Mouse (Mus musculus): ENCODE measurements around the gene Podn. TPM values are rescaled to one million over a fixed set of nuclear protein-coding genes. Genes with fewer than 3 reads are reported as not detected.
"Not testable (repeated sequence)": the region's sequence is repeated elsewhere in the genome, so short reads cannot be mapped to it uniquely, and the experiment has no call there.

The Podn gene
- polyA plus RNA-seq, 1 experiment from 2014 or later, result 0.42 TPM

- H3K27ac ChIP-seq (replicated peaks in 1 of 2; ENCODE audit: control insufficient read depth in 1 of 2, insufficient read depth in 1 of 2, low read depth in 2 of 2, low read length in 2 of 2); H3K9ac ChIP-seq (ENCODE audit: low read length); ATAC-seq (ENCODE audit: insufficient number of reproducible peaks, insufficient read depth, low FRiP score, low read depth); H3K4me2 ChIP-seq (ENCODE audit: low read length); H3K4me3 ChIP-seq (ENCODE audit: control insufficient read depth in 1 of 2, insufficient read depth in 1 of 2, low read depth in 1 of 2, low read length in 2 of 2); H3K36me3 ChIP-seq (ENCODE audit: control insufficient read depth, insufficient read depth, low read length); H3K27me3 ChIP-seq (ENCODE audit: control insufficient read depth, insufficient read depth, low read length); H3K9me3 ChIP-seq (ENCODE audit: control insufficient read depth, low read length); H3K4me1 ChIP-seq (ENCODE audit: control insufficient read depth in 2 of 2, insufficient read depth in 2 of 2, low read length in 2 of 2): not testable (repeated sequence)
- 81% methylated on average over 15 of the region's 15 CpGs for WGBS
Observed at GRCm38 (mm10) chr4:108079191-108079590, 17.1 kb downstream of the Podn start.

DNA sequence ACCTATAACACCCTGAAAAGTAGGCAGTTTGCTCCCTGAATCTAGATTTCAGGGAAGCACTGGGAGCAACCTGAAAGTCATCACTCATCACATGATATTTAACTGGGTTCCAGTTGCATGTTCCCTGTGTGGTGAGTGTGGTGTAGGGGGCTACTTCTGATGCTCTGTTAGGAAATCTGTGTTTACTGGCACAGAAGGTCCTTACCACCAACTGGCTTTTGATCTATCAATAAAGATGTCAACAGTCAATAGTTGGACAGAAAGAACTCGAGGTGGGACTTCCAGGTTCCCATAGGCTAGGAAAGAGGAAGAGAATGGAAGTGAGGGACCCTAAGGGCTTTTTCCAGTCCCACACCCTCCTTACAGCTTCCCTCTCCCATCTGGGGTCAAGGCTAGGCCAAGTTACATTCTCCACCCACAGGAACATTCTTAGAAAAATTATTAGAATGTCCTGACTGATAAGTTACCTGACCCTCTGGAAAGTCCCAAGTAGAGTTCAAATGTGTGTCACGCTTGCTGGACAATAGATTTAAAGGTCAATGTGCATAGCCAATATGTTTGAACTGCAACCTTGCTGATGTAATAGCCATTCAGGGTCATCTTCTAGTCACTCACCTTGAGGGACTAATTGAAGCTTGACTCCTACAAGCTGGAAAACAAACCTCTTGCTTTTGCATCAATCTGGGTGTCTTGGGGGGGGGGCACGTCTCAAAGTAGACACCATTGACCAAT is 18.9 kb downstream of the Podn start:
- Histone ChIP-seq H3K27ac (replicated peaks in 1 of 2; ENCODE audit: control insufficient read depth in 1 of 2, insufficient read depth in 1 of 2, low read depth in 2 of 2, low read length in 2 of 2) (no peak overlapping the region), H3K4me2 (ENCODE audit: low read length) (no peak overlapping the region), H3K4me1 (ENCODE audit: control insufficient read depth in 2 of 2, insufficient read depth in 2 of 2, low read length in 2 of 2) (no peaks in the 10 kb centered on the region), H3K4me3 (ENCODE audit: control insufficient read depth in 1 of 2, insufficient read depth in 1 of 2, low read depth in 1 of 2, low read length in 2 of 2) (no peak overlapping the region), H3K9me3 (ENCODE audit: control insufficient read depth, low read length) (no peaks in the 10 kb centered on the region), H3K9ac (ENCODE audit: low read length) (no peak overlapping the region), H3K36me3 (ENCODE audit: control insufficient read depth, insufficient read depth, low read length) (no peaks in the 10 kb centered on the region), H3K27me3 (ENCODE audit: control insufficient read depth, insufficient read depth, low read length) (no peaks in the 10 kb centered on the region)
- no peak for ATAC-seq (ENCODE audit: insufficient number of reproducible peaks, insufficient read depth, low FRiP score, low read depth)
- 71% methylated on average over 3 of the region's 3 CpGs for WGBS

GRCm38 (mm10) chr4:108074204-108074823 is 21.9 kb downstream of the Podn start:
- Histone ChIP-seq H3K27me3 (ENCODE audit: control insufficient read depth, insufficient read depth, low read length) (no peaks in the 10 kb centered on the region), H3K9ac (ENCODE audit: low read length) (no peak overlapping the region), H3K4me3 (ENCODE audit: control insufficient read depth in 1 of 2, insufficient read depth in 1 of 2, low read depth in 1 of 2, low read length in 2 of 2) (no peak overlapping the region), H3K36me3 (ENCODE audit: control insufficient read depth, insufficient read depth, low read length) (no peaks in the 10 kb centered on the region; the same call in 1 of the 2 replicates), H3K27ac (replicated peaks in 1 of 2; ENCODE audit: control insufficient read depth in 1 of 2, insufficient read depth in 1 of 2, low read depth in 2 of 2, low read length in 2 of 2) (no peak overlapping the region), H3K4me2 (ENCODE audit: low read length) (no peak overlapping the region), H3K4me1 (ENCODE audit: control insufficient read depth in 2 of 2, insufficient read depth in 2 of 2, low read length in 2 of 2) (peaks cover 0 to 6% of the 10 kb centered on the region in 2 experiments; a peak in 1 of 4 replicates), H3K9me3 (ENCODE audit: control insufficient read depth, low read length) (no peaks in the 10 kb centered on the region)
- 93% methylated on average over 3 of the region's 3 CpGs for WGBS
- ATAC-seq (ENCODE audit: insufficient number of reproducible peaks, insufficient read depth, low FRiP score, low read depth), result no peak

DNA sequence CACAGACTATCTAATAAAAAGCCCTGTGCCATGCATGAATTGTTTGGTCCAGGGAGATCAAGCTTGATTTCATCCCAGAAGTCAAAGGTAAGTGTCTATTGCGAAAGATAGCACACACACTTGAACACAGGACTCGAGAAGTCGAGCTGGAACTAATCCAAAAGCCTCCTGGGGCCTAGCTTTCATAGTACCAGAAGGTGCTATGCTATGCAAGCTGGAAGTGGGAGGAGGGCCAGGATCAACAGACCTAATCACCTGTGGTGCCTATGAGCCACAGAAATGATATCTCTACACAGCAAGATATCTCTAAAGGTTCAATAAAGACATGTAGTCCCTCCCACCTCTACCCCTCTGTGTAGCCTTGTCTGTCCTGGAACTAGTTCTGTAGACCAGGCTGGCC is 24.2 kb downstream of the Podn start:
- Histone ChIP-seq H3K27ac (replicated peaks in 1 of 2; ENCODE audit: control insufficient read depth in 1 of 2, insufficient read depth in 1 of 2, low read depth in 2 of 2, low read length in 2 of 2) (no peak overlapping the region), H3K9me3 (ENCODE audit: control insufficient read depth, low read length) (no peaks in the 10 kb centered on the region), H3K9ac (ENCODE audit: low read length) (no peak overlapping the region), H3K27me3 (ENCODE audit: control insufficient read depth, insufficient read depth, low read length) (no peaks in the 10 kb centered on the region), H3K4me2 (ENCODE audit: low read length) (no peak overlapping the region), H3K4me3 (ENCODE audit: control insufficient read depth in 1 of 2, insufficient read depth in 1 of 2, low read depth in 1 of 2, low read length in 2 of 2) (no peak overlapping the region), H3K4me1 (ENCODE audit: control insufficient read depth in 2 of 2, insufficient read depth in 2 of 2, low read length in 2 of 2) (peaks cover 0 to 7% of the 10 kb centered on the region in 2 experiments; a peak in 1 of 4 replicates), H3K36me3 (ENCODE audit: control insufficient read depth, insufficient read depth, low read length) (peaks cover 15% of the 10 kb centered on the region)
- 89% methylated on average over 3 of the region's 3 CpGs for WGBS
- no peak for ATAC-seq (ENCODE audit: insufficient number of reproducible peaks, insufficient read depth, low FRiP score, low read depth)

DNA sequence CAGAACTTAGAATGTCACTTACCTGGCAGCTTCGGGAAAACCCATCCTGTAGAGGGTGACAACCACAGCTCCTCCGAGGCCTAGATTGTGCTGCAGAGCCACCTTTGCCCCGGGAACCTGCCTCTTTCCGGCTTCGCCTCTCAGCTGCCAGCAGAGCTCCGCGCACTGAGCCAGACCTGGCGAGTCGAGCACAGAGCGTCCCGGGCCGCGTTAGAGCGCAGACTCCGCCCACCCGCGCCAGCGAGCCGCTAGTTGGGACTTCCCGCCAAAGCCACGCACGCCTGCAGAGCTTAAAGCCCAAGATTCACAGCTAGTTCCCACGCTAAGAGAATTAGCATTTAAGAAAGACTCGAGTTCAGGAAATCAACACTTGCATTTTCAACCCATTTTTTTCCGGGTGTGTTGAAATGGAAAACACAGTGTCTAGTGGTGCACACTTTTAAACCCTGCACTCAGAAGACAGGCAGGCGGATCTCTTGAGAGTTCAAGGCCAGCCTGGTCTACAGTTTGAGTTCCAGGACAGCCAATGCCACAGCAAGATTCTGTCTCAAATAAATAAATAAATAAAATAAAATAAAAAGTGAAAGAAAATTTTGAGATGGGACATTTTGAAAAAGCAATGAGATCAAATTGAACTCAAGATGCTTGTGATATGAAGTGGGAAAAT is 24.9 kb downstream of the Podn start:
- ATAC-seq (ENCODE audit: insufficient number of reproducible peaks, insufficient read depth, low FRiP score, low read depth), result peak; percentile 91

GRCm38 (mm10) chr4:108070723-108071122 is 25.5 kb downstream of the Podn start:
- H3K27ac ChIP-seq (replicated peaks in 1 of 2; ENCODE audit: control insufficient read depth in 1 of 2, insufficient read depth in 1 of 2, low read depth in 2 of 2, low read length in 2 of 2), result peak overlapping the region; percentile 56 to 61; a peak in 3 of 4 replicates
- peak overlapping the region; percentile 80 for H3K9ac ChIP-seq (ENCODE audit: low read length)
- WGBS, result 6% methylated on average over 8 of the region's 8 CpGs
- peak overlapping the region; percentile 82 for H3K4me2 ChIP-seq (ENCODE audit: low read length)
- no peak for ATAC-seq (ENCODE audit: insufficient number of reproducible peaks, insufficient read depth, low FRiP score, low read depth)
- no peaks in the 10 kb centered on the region for H3K27me3 ChIP-seq (ENCODE audit: control insufficient read depth, insufficient read depth, low read length)
- peaks cover 0 to 7% of the 10 kb centered on the region in 2 experiments; a peak in 1 of 4 replicates for H3K4me1 ChIP-seq (ENCODE audit: control insufficient read depth in 2 of 2, insufficient read depth in 2 of 2, low read length in 2 of 2)
- no peaks in the 10 kb centered on the region for H3K9me3 ChIP-seq (ENCODE audit: control insufficient read depth, low read length)
- H3K4me3 ChIP-seq (ENCODE audit: control insufficient read depth in 1 of 2, insufficient read depth in 1 of 2, low read depth in 1 of 2, low read length in 2 of 2), result peak overlapping the region; percentile 58 to 69
- H3K36me3 ChIP-seq (ENCODE audit: control insufficient read depth, insufficient read depth, low read length), result peaks cover 23% of the 10 kb centered on the region

More for the DNA sequence above, 24.9 kb downstream of the Podn start:
- Histone ChIP-seq H3K36me3 (ENCODE audit: control insufficient read depth, insufficient read depth, low read length) (peaks cover 17% of the 10 kb centered on the region), H3K27me3 (ENCODE audit: control insufficient read depth, insufficient read depth, low read length) (no peaks in the 10 kb centered on the region), H3K4me2 (ENCODE audit: low read length) (peak overlapping the region; percentile 82), H3K9me3 (ENCODE audit: control insufficient read depth, low read length) (no peaks in the 10 kb centered on the region), H3K27ac (replicated peaks in 1 of 2; ENCODE audit: control insufficient read depth in 1 of 2, insufficient read depth in 1 of 2, low read depth in 2 of 2, low read length in 2 of 2) (peak overlapping the region; percentile 15 to 61; a peak in 2 of 4 replicates), H3K4me3 (ENCODE audit: control insufficient read depth in 1 of 2, insufficient read depth in 1 of 2, low read depth in 1 of 2, low read length in 2 of 2) (peak overlapping the region; percentile 58 to 69), H3K9ac (ENCODE audit: low read length) (peak overlapping the region; percentile 80), H3K4me1 (ENCODE audit: control insufficient read depth in 2 of 2, insufficient read depth in 2 of 2, low read length in 2 of 2) (peaks cover 0 to 7% of the 10 kb centered on the region in 2 experiments; a peak in 1 of 4 replicates)
- 2% methylated on average over 26 of the region's 26 CpGs for WGBS

- H3K27ac ChIP-seq (replicated peaks in 1 of 2; ENCODE audit: control insufficient read depth in 1 of 2, insufficient read depth in 1 of 2, low read depth in 2 of 2, low read length in 2 of 2), result peak overlapping the region; percentile 56 to 61; a peak in 3 of 4 replicates
- no peaks in the 10 kb centered on the region for H3K9me3 ChIP-seq (ENCODE audit: control insufficient read depth, low read length)
- H3K4me3 ChIP-seq (ENCODE audit: control insufficient read depth in 1 of 2, insufficient read depth in 1 of 2, low read depth in 1 of 2, low read length in 2 of 2), result peak overlapping the region; percentile 58 to 69
- H3K9ac ChIP-seq (ENCODE audit: low read length), result peak overlapping the region; percentile 80
- 64% methylated on average over 4 of the region's 4 CpGs for WGBS
- peaks cover 27% of the 10 kb centered on the region for H3K36me3 ChIP-seq (ENCODE audit: control insufficient read depth, insufficient read depth, low read length)
- H3K4me1 ChIP-seq (ENCODE audit: control insufficient read depth in 2 of 2, insufficient read depth in 2 of 2, low read length in 2 of 2), result peaks cover 1 to 11% of the 10 kb centered on the region in 2 experiments; a peak in 2 of 4 replicates
- ATAC-seq (ENCODE audit: insufficient number of reproducible peaks, insufficient read depth, low FRiP score, low read depth), result no peak
- peak overlapping the region; percentile 82 for H3K4me2 ChIP-seq (ENCODE audit: low read length)
- H3K27me3 ChIP-seq (ENCODE audit: control insufficient read depth, insufficient read depth, low read length), result no peaks in the 10 kb centered on the region
Observed at GRCm38 (mm10) chr4:108070286-108070685, 26.0 kb downstream of the Podn start.
